Mouse (Mus musculus): ENCODE data around the gene Cpxm1.
A peak's percentile ranks its signal among the peaks of the same experiment; 100 is the strongest.

The Cpxm1 gene

DNA sequence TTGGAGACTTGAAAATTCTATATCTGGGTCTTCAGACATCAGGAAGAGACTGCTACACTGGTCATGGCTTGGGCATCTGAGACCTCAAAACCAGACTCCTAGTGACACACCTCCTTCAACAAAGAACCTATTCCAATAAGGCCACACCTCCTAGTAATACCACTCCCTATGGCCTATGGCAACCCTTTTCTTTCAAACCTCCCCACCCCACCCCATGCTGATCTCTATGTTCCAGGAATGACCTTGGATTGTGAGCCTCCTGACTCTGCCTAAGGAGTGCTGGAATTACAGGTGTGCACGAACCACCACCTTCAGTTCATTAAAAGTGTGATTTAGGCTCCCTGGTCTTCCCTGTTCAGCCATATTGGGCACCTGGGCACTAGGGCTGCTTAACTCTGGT lies 2.7 kb upstream of the Cpxm1 start:
- DNase-seq = peak; percentile 54

DNA sequence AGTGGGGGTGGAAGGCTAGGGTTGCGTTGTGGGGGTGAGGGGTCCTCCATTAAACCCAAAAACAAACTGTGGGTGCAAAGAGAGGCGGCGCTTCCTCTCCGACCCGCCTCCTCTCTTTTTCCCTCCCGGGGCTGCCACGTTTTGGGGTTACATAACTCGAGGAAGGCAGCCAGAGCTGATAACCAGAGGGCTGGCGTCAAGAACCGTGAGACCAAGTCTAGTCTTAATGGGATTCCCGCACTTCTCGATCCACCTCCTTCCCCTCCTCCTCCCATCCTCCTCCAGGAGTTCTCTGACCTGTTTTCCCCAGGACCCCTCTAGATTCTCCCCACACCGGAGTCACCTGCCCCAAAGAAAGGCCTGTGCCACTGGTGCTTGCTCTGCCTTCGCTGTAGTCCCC lies 717 bp upstream of the Cpxm1 start:
- DNase-seq = peak; percentile 97

DNA sequence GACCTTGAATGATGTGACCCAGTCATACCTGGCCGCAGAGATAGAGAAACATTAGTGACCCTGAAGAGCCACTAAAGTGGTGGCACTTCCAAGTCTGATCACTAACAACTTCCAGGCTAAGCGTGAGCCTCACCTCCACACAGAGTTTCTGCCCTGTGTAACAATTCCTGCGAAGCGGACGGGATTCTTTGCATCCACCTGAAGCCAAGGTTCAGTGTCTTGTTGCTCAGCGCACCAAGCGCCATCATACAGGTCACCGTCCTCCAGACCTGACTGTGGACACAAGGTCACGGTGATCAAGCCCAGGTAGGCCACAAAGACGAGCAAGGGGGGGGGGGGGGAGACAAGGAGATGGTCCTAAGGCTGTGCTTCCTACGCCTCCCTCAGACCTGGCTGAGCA lies 1.7 kb downstream of the Cpxm1 start:
- DNase-seq = peak; percentile 78

DNA sequence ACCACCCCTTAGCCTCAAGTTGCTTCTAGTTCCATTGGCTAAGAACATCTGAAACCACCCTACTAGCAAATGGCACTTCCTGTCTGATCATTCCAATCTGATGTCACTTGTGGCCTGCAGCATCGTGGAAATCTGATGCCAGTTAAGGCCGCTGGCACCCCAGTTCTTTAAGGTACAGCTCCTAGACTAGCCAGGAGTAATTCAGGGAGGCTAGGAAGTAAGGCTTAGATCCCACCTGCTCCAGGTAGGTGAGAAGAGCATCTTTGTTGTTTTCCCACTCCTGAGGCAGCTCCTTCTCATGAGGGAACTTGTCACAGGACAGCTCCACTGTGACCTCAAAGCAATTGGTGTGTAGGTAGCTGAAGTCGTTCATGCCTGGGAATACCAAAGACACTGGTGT lies 4.5 kb downstream of the Cpxm1 start:
- peak; percentile 72 for DNase-seq

DNA sequence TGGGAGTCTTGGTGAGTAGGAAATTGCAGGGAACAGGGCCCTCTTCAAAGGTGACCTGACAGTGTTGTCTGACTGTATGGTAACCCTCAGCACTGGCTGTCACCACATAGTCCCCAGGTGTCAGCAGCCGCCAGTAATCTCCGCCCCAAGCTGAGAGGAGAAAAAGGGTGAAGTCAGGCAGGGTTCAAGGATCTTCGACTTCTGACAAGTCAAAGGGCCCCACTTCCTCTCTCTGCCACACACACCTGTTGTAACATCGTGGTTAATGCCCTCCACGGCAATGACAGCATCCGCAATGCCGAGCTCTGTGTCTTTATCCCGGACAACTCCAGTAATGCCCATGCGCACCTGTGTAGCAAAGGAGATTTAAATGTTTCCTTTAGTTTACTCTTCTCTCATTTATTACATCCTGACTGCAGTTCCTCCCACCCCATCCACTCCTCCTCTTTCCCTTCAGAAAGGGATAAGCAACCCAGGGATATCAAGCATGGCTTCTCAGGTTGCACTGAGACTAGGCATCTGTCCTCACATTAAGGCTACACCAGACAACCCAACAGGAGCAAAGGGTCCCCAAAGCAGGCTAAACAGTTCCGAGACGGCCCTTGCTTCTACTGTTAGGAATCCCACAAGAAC lies 6.3 kb downstream of the Cpxm1 start:
- DNase-seq = peak; percentile 64

DNA sequence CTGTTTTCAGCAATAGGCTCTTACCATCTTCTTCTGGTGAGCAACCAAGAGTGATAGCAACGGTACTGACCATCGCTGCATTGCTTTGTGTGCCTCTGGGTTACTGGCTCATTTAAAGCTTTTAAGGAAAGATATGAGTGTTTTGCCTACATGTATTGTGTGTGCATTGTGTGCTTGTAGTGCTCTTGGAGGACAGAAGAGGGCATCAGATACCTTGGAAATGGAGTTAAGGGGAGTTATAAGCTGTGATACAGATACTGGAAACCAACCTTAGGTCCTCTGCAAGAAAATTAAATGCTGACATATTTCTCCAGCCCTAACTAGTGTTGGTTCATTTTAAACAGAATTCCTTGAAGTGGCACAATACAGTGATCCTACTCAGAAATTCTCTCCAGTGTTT lies 8.6 kb downstream of the Cpxm1 start:
- DNase-seq = peak; percentile 4

DNA sequence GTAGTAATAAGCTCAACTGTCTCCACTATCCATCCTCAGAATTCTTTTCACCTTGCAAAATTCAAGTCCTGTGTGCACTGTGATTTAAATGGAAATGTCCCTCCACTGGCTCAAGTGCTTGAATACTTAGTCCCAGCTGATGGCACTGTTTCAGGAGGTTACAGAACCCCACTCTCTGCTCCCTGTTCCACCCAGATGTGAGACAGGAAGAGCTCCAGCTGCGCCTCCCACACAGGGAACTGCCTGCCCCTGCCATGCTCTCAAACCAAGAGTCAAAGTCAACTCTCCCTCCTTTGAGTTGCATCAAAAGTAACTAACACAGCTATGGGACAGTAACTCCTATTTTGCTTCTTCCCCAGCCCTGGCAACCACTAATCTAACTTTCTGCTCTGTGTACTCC lies 11.2 kb downstream of the Cpxm1 start:
- DNase-seq = peak; percentile 57

DNA sequence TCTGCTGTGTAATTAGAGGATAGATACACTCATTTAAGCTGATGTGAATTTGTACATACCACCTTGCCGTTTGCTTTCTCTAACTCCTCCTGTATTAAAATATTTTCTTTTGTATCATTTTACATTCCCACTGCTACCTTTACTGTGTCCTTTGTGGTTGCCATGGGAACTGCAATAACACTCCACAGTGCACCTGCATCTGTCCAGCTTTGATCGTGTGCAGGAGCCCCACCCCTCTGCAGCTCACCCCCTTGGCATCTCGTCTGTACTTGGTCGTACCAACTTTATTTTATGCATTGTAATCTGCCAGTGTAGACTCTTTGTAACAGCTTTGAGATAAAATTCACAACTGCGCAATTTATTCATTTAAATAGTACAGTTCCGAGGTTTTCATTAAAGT lies 13.5 kb downstream of the Cpxm1 start:
- DNase-seq = peak; percentile 4

DNA sequence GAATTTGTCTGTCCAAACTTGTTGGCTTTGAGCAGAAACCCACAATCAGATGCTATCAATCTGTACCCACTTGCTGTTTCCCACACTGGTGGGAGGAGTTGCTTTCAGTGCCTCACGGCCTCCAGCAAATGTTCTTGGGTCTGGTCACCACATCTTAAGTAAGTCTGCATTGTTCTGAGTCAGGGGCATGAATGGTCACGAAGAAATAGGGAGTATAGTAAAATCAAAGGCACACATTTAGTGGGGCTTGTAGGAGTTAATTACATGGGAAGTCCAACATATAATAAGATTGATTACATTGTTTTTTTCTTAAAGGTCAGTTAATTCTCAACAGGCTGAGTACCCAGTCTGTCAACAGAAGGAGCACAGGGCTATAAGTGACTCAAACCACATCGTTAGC lies 14.2 kb downstream of the Cpxm1 start:
- no peak for DNase-seq

DNA sequence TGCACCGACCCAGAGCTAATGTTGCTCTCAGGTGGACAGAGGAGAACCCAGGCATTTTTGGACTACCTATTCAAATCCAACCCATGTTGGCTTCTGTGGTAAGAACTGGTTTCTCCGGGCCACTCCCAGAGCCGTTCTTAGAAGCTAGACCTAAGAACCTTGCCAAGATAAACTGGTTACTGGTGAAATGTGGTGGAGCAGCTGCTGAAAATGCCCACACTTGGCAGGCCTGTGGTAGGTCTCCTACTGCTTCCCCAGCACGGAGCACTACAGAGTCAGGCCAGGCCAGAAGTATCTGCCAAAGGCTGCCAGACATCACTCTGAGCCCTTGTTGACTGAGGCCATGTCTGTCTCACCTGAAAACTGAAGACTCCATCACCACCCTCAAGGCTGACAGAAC lies 22.4 kb downstream of the Cpxm1 start:
- peak; percentile 75 for DNase-seq

DNA sequence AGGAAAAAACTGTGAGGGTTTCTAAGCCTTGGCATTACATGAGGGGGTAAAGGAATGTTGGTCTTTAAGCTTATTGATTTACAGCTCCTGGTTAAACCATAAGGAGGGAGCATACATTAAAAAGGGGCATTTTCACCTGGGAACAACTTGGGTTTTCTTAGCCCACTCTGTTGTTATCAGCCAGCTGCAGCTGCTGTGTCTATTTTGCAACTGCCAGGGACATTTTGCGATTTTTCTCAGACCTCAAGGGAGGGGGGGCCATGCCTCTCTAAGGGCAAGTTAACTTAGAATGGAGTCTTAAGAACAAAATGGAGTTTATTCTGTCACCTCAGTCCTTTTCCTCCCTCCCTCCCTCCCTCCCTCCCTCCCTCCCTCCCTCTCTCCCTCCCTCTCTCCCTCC lies 24.3 kb downstream of the Cpxm1 start:
- peak; percentile 42 for DNase-seq

DNA sequence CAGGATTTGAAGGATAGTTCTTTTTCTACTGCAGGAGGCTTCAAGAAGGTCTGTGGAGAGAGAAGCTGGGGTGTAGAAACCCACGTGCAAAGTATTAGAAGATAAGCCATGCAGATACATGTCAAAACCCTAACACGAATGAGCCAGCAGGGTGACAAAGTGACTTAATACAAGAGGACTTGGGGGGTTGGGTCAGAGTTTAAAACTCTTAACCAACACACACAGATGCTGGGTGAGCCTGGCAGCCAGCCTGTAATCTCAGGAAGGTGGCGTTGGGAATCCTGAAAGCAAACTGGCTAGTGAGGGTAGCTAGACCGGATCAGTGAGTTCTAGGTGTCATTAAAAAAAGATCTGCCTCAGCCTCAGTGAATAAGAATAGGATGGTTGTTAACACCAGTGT lies 30.0 kb downstream of the Cpxm1 start:
- peak; percentile 45 for DNase-seq

DNA sequence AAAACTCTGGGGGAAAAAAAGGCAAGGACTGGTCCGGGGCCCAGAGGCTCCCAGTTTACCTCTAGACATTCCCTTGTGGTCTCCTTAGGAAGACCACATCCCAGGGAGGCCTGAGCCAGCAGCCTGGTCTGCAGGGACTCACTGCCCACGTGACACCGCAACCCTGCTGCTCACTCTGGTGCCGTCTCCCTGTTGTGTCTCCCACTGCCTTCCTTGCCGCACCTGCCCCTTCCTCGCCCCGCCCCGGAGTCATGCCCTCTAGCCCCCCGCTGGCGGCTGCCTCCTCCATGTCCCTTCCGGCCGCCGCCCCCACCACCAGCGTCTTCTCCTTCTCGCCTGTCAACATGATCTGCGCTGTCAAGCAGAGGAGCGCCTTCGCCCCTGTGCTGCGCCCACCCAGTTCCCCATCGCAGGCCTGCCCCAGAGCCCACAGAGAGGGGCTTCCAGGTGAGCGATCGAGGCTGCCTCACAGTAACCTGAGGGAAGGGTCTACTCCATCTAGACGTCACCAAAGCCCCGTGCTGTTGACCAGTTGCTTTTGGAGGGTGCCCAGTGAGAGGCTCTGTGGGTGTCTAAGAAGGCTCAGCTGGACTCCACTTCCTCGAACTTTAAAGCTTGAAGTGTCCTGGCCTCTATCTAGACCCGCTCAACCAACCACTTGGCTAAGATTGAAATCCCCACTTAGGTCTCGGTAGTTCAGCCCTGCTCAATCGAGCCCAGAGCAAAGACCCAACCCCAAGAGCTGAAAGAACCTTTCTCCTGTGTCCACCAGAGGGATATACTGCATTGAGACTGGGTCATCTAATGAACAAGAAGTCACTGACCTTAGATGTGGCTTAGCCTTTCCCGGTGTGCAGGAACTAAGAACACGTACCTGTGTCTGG lies 31.9 kb downstream of the Cpxm1 start:
- peak; percentile 80 for DNase-seq

DNA sequence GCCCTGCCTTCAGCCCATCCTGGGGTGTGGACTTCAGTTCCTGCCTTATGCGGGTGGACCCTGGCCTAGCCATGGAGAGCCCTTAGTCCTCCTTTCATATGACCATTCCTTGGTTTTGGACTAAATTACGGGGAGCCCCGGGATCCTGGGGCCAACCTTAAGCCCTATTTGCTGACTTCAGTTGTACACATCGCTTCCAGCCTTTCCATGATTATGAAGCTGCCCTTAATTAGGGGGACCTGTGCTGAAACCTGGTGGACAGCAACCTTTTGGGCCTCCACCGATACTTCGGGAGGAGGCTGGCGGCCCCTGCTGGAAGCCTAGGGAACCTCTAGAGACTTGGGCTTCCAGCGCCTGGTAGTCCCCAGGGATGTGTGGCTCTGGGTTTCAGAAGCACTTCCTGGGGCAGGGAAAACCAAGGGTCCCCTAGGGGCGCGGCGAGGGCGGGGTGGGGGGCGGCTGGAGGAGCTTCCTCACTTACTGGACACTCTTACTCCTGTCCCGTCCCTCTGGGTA lies 34.8 kb downstream of the Cpxm1 start:
- peak; percentile 60 for DNase-seq

DNA sequence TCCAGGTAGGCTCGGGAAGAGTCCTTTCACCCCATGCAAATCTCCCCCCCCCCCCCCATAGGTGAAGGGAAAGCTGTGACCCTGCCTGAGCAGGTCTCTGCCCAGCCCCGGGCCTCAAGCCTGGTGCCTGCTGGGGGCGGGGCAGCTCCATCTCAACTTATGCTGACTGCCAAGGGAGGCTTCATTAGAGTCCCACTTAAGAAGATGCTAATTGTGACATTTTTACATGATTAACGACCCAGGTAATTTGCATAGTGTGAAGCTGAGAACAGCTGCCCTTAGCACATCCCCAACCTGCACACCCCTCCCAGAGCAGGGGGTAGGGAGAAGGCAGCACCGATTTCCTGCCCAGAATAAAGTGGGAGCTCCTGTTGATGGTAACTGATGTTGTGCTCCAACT lies 38.5 kb downstream of the Cpxm1 start:
- DNase-seq = peak; percentile 58

DNA sequence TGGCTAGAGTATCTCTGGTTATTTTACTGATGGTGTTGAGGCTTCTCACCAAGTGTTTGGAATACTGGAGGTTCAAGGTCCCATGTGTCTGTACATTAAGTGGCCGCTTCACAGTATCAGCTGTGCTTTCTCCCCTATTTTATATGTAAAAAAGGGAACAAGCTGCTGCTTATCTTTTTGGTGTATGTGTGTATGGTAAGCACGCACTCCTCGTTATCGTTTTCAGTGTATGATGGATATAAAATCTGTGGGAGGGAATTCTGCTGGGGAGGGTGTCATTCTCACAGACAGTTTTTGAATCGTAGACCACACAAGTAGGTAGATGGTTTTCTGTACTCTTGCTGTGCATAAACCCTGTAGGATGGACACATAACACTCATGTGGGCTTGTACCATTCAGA lies 39.8 kb downstream of the Cpxm1 start:
- DNase-seq = no peak

DNA sequence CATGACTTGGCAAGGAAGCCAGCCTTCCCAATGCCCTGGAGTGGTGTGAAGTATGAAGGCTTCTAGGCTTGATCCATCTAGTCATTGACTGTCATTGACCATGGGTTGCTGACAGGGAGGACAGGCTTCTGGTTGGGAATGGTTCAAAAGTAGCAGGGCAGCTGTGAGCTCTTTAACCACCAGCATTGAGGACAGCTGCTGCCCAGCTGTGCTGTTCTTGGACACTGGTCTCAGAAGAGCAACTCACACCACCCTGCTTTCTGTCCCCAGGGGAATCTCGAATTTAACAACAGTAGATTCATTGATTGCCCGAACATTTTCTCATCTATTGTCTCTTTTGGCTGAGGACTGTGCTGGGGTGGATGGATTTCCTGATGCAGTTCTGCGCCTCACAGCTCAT lies 43.5 kb downstream of the Cpxm1 start:
- peak; percentile 93 for DNase-seq

DNA sequence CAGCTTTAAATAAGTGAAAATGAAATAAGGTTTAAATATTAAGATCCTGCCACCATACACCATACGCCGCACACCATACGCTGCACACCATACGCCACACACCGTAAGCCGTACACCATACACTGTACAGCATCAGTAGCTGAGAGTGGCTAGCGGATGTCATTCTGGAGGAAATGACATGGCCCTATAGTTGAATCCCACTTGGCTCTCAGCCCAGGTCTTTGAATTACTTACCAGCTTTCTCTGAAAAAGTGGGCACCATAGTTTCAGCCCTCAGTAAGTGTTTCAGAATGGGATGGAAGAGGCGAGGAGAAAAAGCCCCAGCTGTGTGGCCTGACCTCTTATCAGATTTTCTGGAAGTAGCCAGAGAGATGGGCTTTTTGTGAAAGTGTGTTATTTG lies 44.0 kb downstream of the Cpxm1 start:
- peak; percentile 71 for DNase-seq

DNA sequence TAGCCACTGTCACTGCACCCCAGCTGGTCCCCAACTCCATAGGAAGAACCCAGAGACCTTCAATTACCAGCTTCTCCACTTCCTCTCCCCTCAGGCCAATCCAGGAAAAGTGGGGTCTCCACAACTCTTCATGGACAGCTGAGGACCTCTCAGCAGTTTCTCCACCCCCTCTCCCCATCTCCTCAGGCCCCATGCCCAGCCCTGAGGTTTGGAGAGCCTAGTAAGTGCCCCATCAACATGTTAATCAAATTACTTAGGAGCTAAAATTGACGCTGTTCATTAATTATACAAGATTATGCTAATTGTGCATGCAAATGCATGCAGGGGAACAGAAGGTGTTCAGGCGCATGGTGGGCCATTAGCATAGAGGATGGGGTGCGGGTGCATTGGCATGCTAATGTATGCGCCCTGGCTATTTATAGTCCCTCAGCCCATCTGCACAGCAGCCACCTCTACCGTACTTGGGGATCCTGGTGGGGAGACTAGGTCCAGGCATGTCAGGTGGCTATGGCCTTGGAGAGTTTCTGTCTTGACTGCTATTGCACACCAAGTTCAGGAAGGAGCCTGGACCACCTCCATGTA lies 45.5 kb downstream of the Cpxm1 start:
- DNase-seq = peak; percentile 44

DNA sequence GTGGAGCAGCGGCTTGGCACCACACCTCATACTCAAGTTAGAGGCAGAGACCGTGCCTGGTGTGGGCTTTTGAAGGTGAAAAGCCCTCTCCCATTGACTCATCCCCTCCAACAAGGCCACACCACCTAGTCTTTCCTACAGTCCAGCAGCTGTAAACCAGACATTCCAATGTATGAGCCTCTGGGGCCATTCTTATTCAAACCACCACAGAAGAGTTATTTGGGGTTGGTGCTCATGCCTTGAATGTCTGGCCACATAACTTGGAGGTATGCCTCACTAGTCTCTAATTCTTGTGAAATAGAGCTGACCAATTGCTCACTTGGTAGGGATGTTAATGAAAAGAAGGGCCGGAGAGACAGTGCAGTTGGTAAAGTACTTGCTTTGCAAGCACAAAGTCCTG lies 47.0 kb downstream of the Cpxm1 start:
- DNase-seq = peak; percentile 10

DNA sequence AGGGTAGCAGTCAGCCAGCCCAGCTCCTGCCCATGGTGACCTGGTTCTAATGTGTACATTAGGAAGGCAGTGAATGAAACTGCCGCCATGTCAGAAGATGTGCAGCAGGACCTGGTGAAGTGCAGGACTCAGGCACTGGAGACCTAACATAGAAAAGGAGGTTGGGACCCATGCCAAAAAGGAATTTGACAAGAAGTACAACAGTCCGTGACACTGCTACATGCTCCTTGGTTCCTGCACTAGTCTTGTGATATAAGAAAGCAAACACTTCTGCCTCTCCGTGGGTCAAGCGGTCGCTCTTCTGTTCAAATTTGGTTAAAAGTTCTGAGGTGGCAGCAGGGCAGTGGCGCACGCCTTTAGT lies 56.2 kb downstream of the Cpxm1 start:
- peak; percentile 24 for DNase-seq

Data from heart, adult 11 months (tissue).